Mouse (Mus musculus) CH12.LX (cell line): ENCODE data around the gene Ifrd1. TPM values are rescaled to one million over a fixed set of nuclear protein-coding genes. Genes with fewer than 3 reads are reported as not detected.
A peak's percentile ranks its signal among the peaks of the same experiment; 100 is the strongest.

Experiments used
- DNase-seq: peaks from one replicate; pipeline ENCODE4 v3.0.0-alpha.2; 2013; ENCODE audit errors: extremely low read depth
- H3K27ac ChIP-seq: 2 replicates; pipeline ENCODE4 v1.5.1; 2012; ENCODE audit warnings: low read depth, mild to moderate bottlenecking, control low read depth, moderate library complexity; ENCODE audit not compliant: insufficient read depth
- H3K27me3 ChIP-seq: replicated peaks from 2 replicates; pipeline ENCODE3; 2012; ENCODE audit warnings: inconsistent platforms
- H3K36me3 ChIP-seq, 2 experiments: replicated peaks in 1 of 2; 2 replicates each; pipeline versions ENCODE3 to v1.6.1; 2012; ENCODE audit warnings: inconsistent platforms in 1 of 2, low read length in 1 of 2, mild to moderate bottlenecking in 1 of 2, mixed read lengths in 1 of 2, moderate library complexity in 1 of 2; ENCODE audit not compliant: control insufficient read depth in 1 of 2, insufficient read depth in 1 of 2
- H3K4me1 ChIP-seq, 2 experiments: 2 replicates each; pipeline ENCODE4 v1.6.1; 2012; ENCODE audit warnings: inconsistent platforms in 1 of 2, moderate library complexity in 1 of 2; ENCODE audit not compliant: insufficient read depth in 2 of 2, control insufficient read depth in 1 of 2
- H3K4me2 ChIP-seq: 2 replicates; pipeline ENCODE4 v1.6.1; 2012; ENCODE audit warnings: low read depth, mild to moderate bottlenecking, control low read depth; ENCODE audit not compliant: poor library complexity, insufficient read depth, severe bottlenecking
- H3K4me3 ChIP-seq, 3 experiments: fragments of 150-350 bp in 1 of 3; sonication (generic) in 1 of 3; replicated peaks in 1 of 3; 2 replicates each; pipeline versions ENCODE3 to v1.5.1; 2011 to 2012; ENCODE audit warnings: low read depth in 2 of 3, low read length in 2 of 3, mild to moderate bottlenecking in 2 of 3, moderate library complexity in 2 of 3, control low read depth in 1 of 3, improper control_type of control experiment in 1 of 3, inconsistent platforms in 1 of 3, mixed read lengths in 1 of 3; ENCODE audit not compliant: poor library complexity in 1 of 3
- H3K79me2 ChIP-seq: replicated peaks from 2 replicates; pipeline ENCODE4 v1.6.1; 2012; ENCODE audit warnings: mild to moderate bottlenecking, moderate library complexity; ENCODE audit not compliant: control insufficient read depth, poor library complexity, insufficient read depth, severe bottlenecking; ENCODE audit errors: extremely low read depth
- H3K9ac ChIP-seq: 2 replicates; pipeline ENCODE4 v1.6.1; 2012; ENCODE audit warnings: low read depth, mild to moderate bottlenecking, control low read depth, moderate library complexity; ENCODE audit not compliant: insufficient read depth
- H3K9me3 ChIP-seq: replicated peaks from 2 replicates; pipeline ENCODE3; 2012; ENCODE audit warnings: low read length, inconsistent platforms, mixed read lengths
- BHLHE40 ChIP-seq: IDR thresholded peaks from 2 replicates; pipeline ENCODE4 v1.6.1; 2011; ENCODE audit warnings: mild to moderate bottlenecking, low read depth, low read length, improper control_type of control experiment
- CHD1 ChIP-seq: IDR thresholded peaks from 2 replicates; pipeline ENCODE4 v1.6.1; 2012; ENCODE audit warnings: low read depth, low read length, improper control_type of control experiment, inconsistent platforms
- CTCF ChIP-seq, 2 experiments: IDR thresholded peaks in 1 of 2; conservative IDR thresholded peaks in 1 of 2; 2 replicates each; pipeline ENCODE4 v1.5.1; 2011 to 2012; ENCODE audit warnings: low read depth in 2 of 2, low read length in 2 of 2, improper control_type of control experiment in 1 of 2, inconsistent platforms in 1 of 2, mild to moderate bottlenecking in 1 of 2, moderate library complexity in 1 of 2
- ELF1 ChIP-seq: IDR thresholded peaks from 2 replicates; pipeline ENCODE4 v1.6.1; 2014; ENCODE audit warnings: low read depth, mild to moderate bottlenecking, inconsistent platforms, low read length, improper control_type of control experiment
- EP300 ChIP-seq: IDR thresholded peaks from 2 replicates; pipeline ENCODE4 v1.6.1; 2011; ENCODE audit warnings: low read length, improper control_type of control experiment
- ETS1 ChIP-seq: conservative IDR thresholded peaks from 2 replicates; pipeline ENCODE4 v1.6.1; 2012; ENCODE audit warnings: low read depth, mild to moderate bottlenecking, inconsistent platforms, low read length, improper control_type of control experiment, moderate library complexity
- GABPA ChIP-seq: IDR thresholded peaks from 2 replicates; pipeline ENCODE4 v1.6.1; 2012; ENCODE audit warnings: low read depth, low read length, improper control_type of control experiment, inconsistent platforms; ENCODE audit not compliant: insufficient replicate concordance
- HCFC1 ChIP-seq: IDR thresholded peaks from 2 replicates; pipeline ENCODE4 v1.6.1; 2012; ENCODE audit warnings: low read depth, mild to moderate bottlenecking, inconsistent platforms, low read length, improper control_type of control experiment
- IRF4 ChIP-seq: IDR thresholded peaks from 2 replicates; pipeline ENCODE4 v1.6.1; 2014; ENCODE audit warnings: low read depth, mild to moderate bottlenecking, inconsistent platforms, low read length, improper control_type of control experiment
- JUND ChIP-seq: conservative IDR thresholded peaks from 2 replicates; pipeline ENCODE4 v1.6.1; 2011; ENCODE audit warnings: low read depth, low read length, improper control_type of control experiment
- KAT2A ChIP-seq: IDR thresholded peaks from 2 replicates; pipeline ENCODE4 v1.6.1; 2012; ENCODE audit warnings: low read length, improper control_type of control experiment, inconsistent platforms; ENCODE audit not compliant: insufficient replicate concordance
- MAFK ChIP-seq: IDR thresholded peaks from 2 replicates; pipeline ENCODE4 v1.6.1; 2011; ENCODE audit warnings: low read length, improper control_type of control experiment; ENCODE audit not compliant: insufficient replicate concordance
- MAX ChIP-seq: IDR thresholded peaks from 2 replicates; pipeline ENCODE4 v1.6.1; 2011; ENCODE audit warnings: low read length, improper control_type of control experiment
- MEF2A ChIP-seq: IDR thresholded peaks from 2 replicates; pipeline ENCODE4 v1.6.1; 2014; ENCODE audit warnings: low read depth, mild to moderate bottlenecking, inconsistent platforms, low read length, improper control_type of control experiment, borderline replicate concordance
- MYC ChIP-seq: IDR thresholded peaks from 2 replicates; pipeline ENCODE4 v1.6.1; 2011; ENCODE audit warnings: low read depth, mild to moderate bottlenecking, improper control_type of control experiment, low read length
- NRF1 ChIP-seq: IDR thresholded peaks from 2 replicates; pipeline ENCODE4 v1.6.1; 2014; ENCODE audit warnings: low read depth, mild to moderate bottlenecking, inconsistent platforms, low read length, improper control_type of control experiment, moderate library complexity
- PAX5 ChIP-seq: IDR thresholded peaks from 2 replicates; pipeline ENCODE4 v1.6.1; 2012; ENCODE audit warnings: low read length, inconsistent platforms, mixed read lengths
- RAD21 ChIP-seq: IDR thresholded peaks from 2 replicates; pipeline ENCODE4 v1.6.1; 2011; ENCODE audit warnings: low read depth, mild to moderate bottlenecking, low read length, improper control_type of control experiment, moderate library complexity
- RCOR1 ChIP-seq: conservative IDR thresholded peaks from 2 replicates; pipeline ENCODE4 v1.6.1; 2012; ENCODE audit warnings: low read depth, mild to moderate bottlenecking, inconsistent platforms, low read length, improper control_type of control experiment
- SIN3A ChIP-seq: IDR thresholded peaks from 2 replicates; pipeline ENCODE4 v1.6.1; 2012; ENCODE audit warnings: low read length, improper control_type of control experiment, inconsistent platforms
- TBP ChIP-seq: conservative IDR thresholded peaks from 2 replicates; pipeline ENCODE4 v1.6.1; 2011; ENCODE audit warnings: low read depth, low read length, improper control_type of control experiment
- UBTF ChIP-seq: IDR thresholded peaks from 2 replicates; pipeline ENCODE4 v1.6.1; 2012; ENCODE audit warnings: low read depth, mild to moderate bottlenecking, inconsistent platforms, low read length, improper control_type of control experiment, moderate library complexity
- USF1 ChIP-seq: IDR thresholded peaks from 2 replicates; pipeline ENCODE4 v1.6.1; 2014; ENCODE audit warnings: low read depth, mild to moderate bottlenecking, inconsistent platforms, low read length, improper control_type of control experiment
- USF2 ChIP-seq: conservative IDR thresholded peaks from 2 replicates; pipeline ENCODE4 v1.6.1; 2011; ENCODE audit warnings: low read depth, low read length, improper control_type of control experiment
- dilution Hi-C: fragments of 300-500 bp; cut with MboI; formaldehyde crosslinking; loops from 2 replicates; pipeline ENCODE4 v1.14.3; 2020; ENCODE audit warnings: low sequenced_read_pairs; ENCODE audit not compliant: extremely low pct_unique_long_range_greater_than_20kb, extremely low pct_ligation_motif_present
- in situ Hi-C: fragments of 300-500 bp; cut with MboI; formaldehyde crosslinking; loops from 3 replicates; pipeline ENCODE4 v1.14.3; 2019; ENCODE audit warnings: low sequenced_read_pairs, low pct_ligation_motif_present, low pct_unique_long_range_greater_than_20kb, mixed read lengths
- polyA plus RNA-seq: library from polyadenylated mRNA; unstranded; fragments of >175 nt; gene quantifications from 2 replicates; pipeline ENCODE4 v1.2.1, GENCODE M21; 2012; ENCODE audit warnings: low read depth; ENCODE audit not compliant: insufficient read length
- total RNA-seq, 2 experiments: library from RNA; depleted of rRNA; stranded (reverse); fragments of 300-350 nt in 1 of 2; fragments of >200 nt in 1 of 2; gene quantifications; 2 replicates each; pipeline ENCODE4 v1.2.3; 2012 to 2014

The Ifrd1 gene
- total and polyA plus RNA-seq, 3 experiments, result 105 to 427 (median 269) TPM

DNA sequence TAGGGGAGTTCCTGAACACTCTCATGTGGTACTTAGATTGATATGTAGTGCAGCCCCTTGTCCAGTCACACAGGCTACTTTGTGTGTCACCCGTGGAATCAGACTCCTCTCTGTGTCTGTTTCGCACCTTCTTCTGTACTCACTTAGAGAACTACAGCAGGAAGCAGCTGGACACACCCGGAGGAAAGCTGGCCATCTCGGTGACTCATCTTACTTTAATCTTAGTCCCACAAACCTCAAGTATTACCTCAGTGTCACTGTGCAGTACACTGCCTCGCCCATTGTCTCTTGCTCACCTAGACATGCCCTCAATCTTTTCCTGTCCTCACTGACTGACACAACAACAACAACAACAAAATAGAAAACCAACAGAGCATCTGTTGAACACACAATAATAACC, 4.9 kb upstream of the Ifrd1 start:
- Histone ChIP-seq H3K79me2 (no peaks in the 10 kb centered on the region), H3K4me2 (no peak overlapping the region), H3K27me3 (no peaks in the 10 kb centered on the region), H3K36me3 (no peaks in the 10 kb centered on the region), H3K4me3 (no peak overlapping the region)
- dilution Hi-C loops, result no loop called here
- no peak for TF ChIP-seq GABPA
- 0 out of 2 replicates have a peak, but pooled peaks have one; percentile 23 for TF ChIP-seq ETS1
- TF ChIP-seq IRF4, result 0 out of 2 replicates have a peak, but pooled peaks have one; percentile 15
- TF ChIP-seq HCFC1, result no peak
- no peak for TF ChIP-seq SIN3A
- no peak for TF ChIP-seq ELF1
- 0 out of 2 replicates have a peak, but pooled peaks have one; percentile 38 for TF ChIP-seq EP300
- TF ChIP-seq, all 38 proteins: peak for 3
- H3K9me3 ChIP-seq, result no peaks in the 10 kb centered on the region
- peaks cover 10 to 22% of the 10 kb centered on the region in 2 experiments for H3K4me1 ChIP-seq
- H3K27ac ChIP-seq, result no peak overlapping the region
- DNase-seq, result peak; percentile 29
- H3K9ac ChIP-seq, result no peak overlapping the region
- in situ Hi-C loops, result loop anchor here (25.0 kb wide), 2 partner anchors 434 to 559 kb away; no protein-coding TSS in a partner anchor

DNA sequence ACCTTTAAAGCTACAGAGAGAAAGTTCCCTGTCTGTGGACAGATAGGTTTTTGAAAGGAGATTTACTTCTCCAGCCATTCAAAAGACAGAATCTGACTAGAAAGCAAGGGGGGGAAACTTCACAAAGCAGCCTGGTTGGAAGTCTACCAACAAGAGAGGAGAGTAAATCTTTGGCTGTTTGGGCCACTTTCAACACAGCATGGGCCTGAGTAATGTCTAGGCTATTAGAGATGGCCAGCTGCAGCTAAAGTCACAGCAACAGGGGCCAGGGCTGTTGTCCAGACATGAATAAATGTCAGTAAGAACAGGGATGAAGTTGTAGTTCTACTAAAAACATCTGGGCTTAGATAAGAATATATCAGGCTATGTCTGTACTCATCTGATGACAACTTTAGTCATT, 2.0 kb upstream of the Ifrd1 start:
- H3K4me2 ChIP-seq, result no peak overlapping the region
- no peak overlapping the region for H3K4me3 ChIP-seq
- H3K36me3 ChIP-seq, result no peaks in the 10 kb centered on the region
- H3K9me3 ChIP-seq, result no peaks in the 10 kb centered on the region
- dilution Hi-C loops, result no loop called here
- H3K79me2 ChIP-seq, result no peaks in the 10 kb centered on the region
- no peak overlapping the region for H3K27ac ChIP-seq
- no peak overlapping the region for H3K9ac ChIP-seq
- no peaks in the 10 kb centered on the region for H3K27me3 ChIP-seq
- TF ChIP-seq KAT2A, result no peak
- no peak for TF ChIP-seq BHLHE40
- TF ChIP-seq MEF2A, result no peak
- TF ChIP-seq JUND, result no peak
- no peak for TF ChIP-seq NRF1
- no peak for TF ChIP-seq UBTF
- no peak for TF ChIP-seq TBP
- TF ChIP-seq MAX, result no peak
- TF ChIP-seq GABPA, result no peak
- TF ChIP-seq EP300, result no peak
- TF ChIP-seq RCOR1, result no peak
- TF ChIP-seq RAD21, result no peak
- no peak for TF ChIP-seq PAX5
- TF ChIP-seq CTCF (conservative IDR thresholded peaks at IDR 0.05 in 1 of 2, IDR thresholded peaks at IDR 0.05 in 1 of 2; ENCODE audit: low read depth in 2 of 2, low read length in 2 of 2), result no peak
- TF ChIP-seq USF1, result no peak
- TF ChIP-seq USF2, result no peak
- TF ChIP-seq CHD1, result no peak
- no peak for TF ChIP-seq MAFK
- TF ChIP-seq MYC, result no peak
- TF ChIP-seq, all 38 proteins: peak for 0
- in situ Hi-C loops, result loop anchor here (25.0 kb wide), 2 partner anchors 437 to 562 kb away; no protein-coding TSS in a partner anchor
- no peak for DNase-seq
- peaks cover 25 to 46% of the 10 kb centered on the region in 2 experiments for H3K4me1 ChIP-seq
